Mouse (Mus musculus): ENCODE data around the gene Acaca.
A peak's percentile ranks its signal among the peaks of the same experiment; 100 is the strongest.
"Not testable (repeated sequence)": the region's sequence is repeated elsewhere in the genome, so short reads cannot be mapped to it uniquely, and the experiment has no call there.

Gene Acaca

GRCm38 (mm10) chr11:84332384-84332783 lies 202.9 kb downstream of the Acaca start:
- DNase-seq (ENCODE audit: low spot score in 2 of 2), result no peak

- DNase-seq (ENCODE audit: low spot score in 2 of 2), result no peak
These were observed 203.4 kb downstream of the Acaca start for GRCm38 (mm10) chr11:84332860-84333259.

GRCm38 (mm10) chr11:84338273-84338672 lies 208.8 kb downstream of the Acaca start:
- DNase-seq (ENCODE audit: low spot score in 2 of 2), result not testable (repeated sequence)

- DNase-seq (ENCODE audit: low spot score in 2 of 2), result no peak
These were observed 211.2 kb downstream of the Acaca start for GRCm38 (mm10) chr11:84340630-84341029.

- DNase-seq (ENCODE audit: low spot score in 2 of 2), result no peak
These were observed 215.2 kb downstream of the Acaca start for GRCm38 (mm10) chr11:84344522-84345236.

- peak in 1 of 2 experiments; percentile 15 for DNase-seq (ENCODE audit: low spot score in 2 of 2)
These were observed 218.3 kb downstream of the Acaca start for GRCm38 (mm10) chr11:84347766-84348165.

GRCm38 (mm10) chr11:84348843-84349825 lies 219.7 kb downstream of the Acaca start:
- no peak for DNase-seq (ENCODE audit: low spot score in 2 of 2)

GRCm38 (mm10) chr11:84351150-84351549 lies 221.7 kb downstream of the Acaca start:
- no peak for DNase-seq (ENCODE audit: low spot score in 2 of 2)

GRCm38 (mm10) chr11:84353058-84353726 lies 223.7 kb downstream of the Acaca start:
- DNase-seq (ENCODE audit: low spot score in 2 of 2), result no peak

- DNase-seq (ENCODE audit: low spot score in 2 of 2), result no peak
These were observed 227.8 kb downstream of the Acaca start for GRCm38 (mm10) chr11:84357304-84357703.

GRCm38 (mm10) chr11:84357771-84358170 lies 228.3 kb downstream of the Acaca start:
- DNase-seq (ENCODE audit: low spot score in 2 of 2), result no peak

- no peak for DNase-seq (ENCODE audit: low spot score in 2 of 2)
These were observed 232.1 kb downstream of the Acaca start for GRCm38 (mm10) chr11:84361551-84361950.

- no peak for DNase-seq (ENCODE audit: low spot score in 2 of 2)
These were observed 233.3 kb downstream of the Acaca start for GRCm38 (mm10) chr11:84362633-84363243.

GRCm38 (mm10) chr11:84365313-84365712 lies 235.8 kb downstream of the Acaca start:
- DNase-seq (ENCODE audit: low spot score in 2 of 2), result no peak

- no peak for DNase-seq (ENCODE audit: low spot score in 2 of 2)
These were observed 239.4 kb downstream of the Acaca start for GRCm38 (mm10) chr11:84368902-84369301.

- no peak for DNase-seq (ENCODE audit: low spot score in 2 of 2)
These were observed 243.7 kb downstream of the Acaca start for GRCm38 (mm10) chr11:84373122-84373521.

GRCm38 (mm10) chr11:84375951-84376496 lies 246.6 kb downstream of the Acaca start:
- no peak for DNase-seq (ENCODE audit: low spot score in 2 of 2)

- DNase-seq (ENCODE audit: low spot score in 2 of 2), result no peak
These were observed 247.3 kb downstream of the Acaca start for GRCm38 (mm10) chr11:84376510-84377365.

- DNase-seq (ENCODE audit: low spot score in 2 of 2), result no peak
These were observed 253.0 kb downstream of the Acaca start for GRCm38 (mm10) chr11:84382450-84382849.

- no peak for DNase-seq (ENCODE audit: low spot score in 2 of 2)
These were observed 254.4 kb downstream of the Acaca start for GRCm38 (mm10) chr11:84383891-84384290.
